Mouse (Mus musculus) cortical plate, adult 2 months (tissue): ENCODE measurements around the gene Gm11237. TPM values are rescaled to one million over a fixed set of nuclear protein-coding genes. Genes with fewer than 3 reads are reported as not detected.
"Not testable (repeated sequence)": the region's sequence is repeated elsewhere in the genome, so short reads cannot be mapped to it uniquely, and the experiment has no call there.

Experiments
- H3K27ac ChIP-seq: fragments of 200-500 bp; 2 replicates; pipeline ENCODE4 v1.5.1; 2012; ENCODE audit warnings: low read length, control low read depth, inconsistent platforms; ENCODE audit not compliant: insufficient read depth
- H3K4me1 ChIP-seq: fragments of 200-500 bp; 2 replicates; pipeline ENCODE4 v1.6.1; 2011; ENCODE audit warnings: low read length; ENCODE audit not compliant: control insufficient read depth, insufficient read depth
- H3K4me3 ChIP-seq: fragments of 200-500 bp; 2 replicates; pipeline ENCODE4 v1.5.1; 2011; ENCODE audit warnings: mild to moderate bottlenecking, low read length, control low read depth; ENCODE audit not compliant: insufficient read depth
- CTCF ChIP-seq: fragments of 200-500 bp; IDR thresholded peaks from 2 replicates; pipeline ENCODE4 v1.5.1; 2011; ENCODE audit warnings: mild to moderate bottlenecking, control low read depth, low read length; ENCODE audit not compliant: insufficient read depth; ENCODE audit errors: extremely low read depth
- POLR2A ChIP-seq: fragments of 200-500 bp; IDR thresholded peaks from 2 replicates; pipeline ENCODE4 v1.6.1; 2011; ENCODE audit warnings: mild to moderate bottlenecking, low read length, control low read depth; ENCODE audit not compliant: insufficient read depth; ENCODE audit errors: extremely low read depth
- polyA plus RNA-seq: library from polyadenylated mRNA; depleted of rRNA; stranded (reverse); fragments of >200 nt; gene quantifications from 2 replicates; pipeline ENCODE4 v1.2.3, GENCODE M21; 2012; rRNA removed

Gene Gm11237
- polyA plus RNA-seq: not detected in 2 replicates

GRCm38 (mm10) chr4:73622684-73623083, at the start of gene Gm11237:
Gene Gm11237, plus strand, starts transcription at chr4:73622984.
- not testable (repeated sequence) for H3K4me1 ChIP-seq, H3K27ac ChIP-seq, H3K4me3 ChIP-seq

- no peak overlapping the region for H3K4me3 ChIP-seq
These were observed 23.5 kb upstream of the Gm11237 start for GRCm38 (mm10) chr4:73599248-73599647.

GRCm38 (mm10) chr4:73607581-73607980, 15.2 kb upstream of the Gm11237 start, which contains the start of gene Gm11238:
Gene Gm11238, plus strand, starts transcription at chr4:73607881.
- not testable (repeated sequence) for H3K4me1 ChIP-seq, H3K4me3 ChIP-seq, H3K27ac ChIP-seq

More at GRCm38 (mm10) chr4:73599248-73599647, 23.5 kb upstream of the Gm11237 start:
- no peak overlapping the region for H3K27ac ChIP-seq
- TF ChIP-seq CTCF: peak; percentile 68; the same call in 1 of the 2 replicates
- no peak for TF ChIP-seq POLR2A
- no peaks in the 10 kb centered on the region for H3K4me1 ChIP-seq

- not testable (repeated sequence) for H3K27ac ChIP-seq, H3K4me3 ChIP-seq, H3K4me1 ChIP-seq
These were observed 15.0 kb downstream of the Gm11237 start, which contains the start of gene Gm11236 for GRCm38 (mm10) chr4:73637821-73638220. Gene Gm11236, plus strand, starts transcription at chr4:73638121.

- H3K4me3 ChIP-seq, H3K27ac ChIP-seq, H3K4me1 ChIP-seq: not testable (repeated sequence)
These were observed 39.1 kb downstream of the Gm11237 start for GRCm38 (mm10) chr4:73661864-73662263.

GRCm38 (mm10) chr4:73668054-73668453, 45.3 kb downstream of the Gm11237 start, which contains the start of gene Gm11239:
Gene Gm11239, plus strand, starts transcription at chr4:73668354.
- H3K27ac ChIP-seq, H3K4me1 ChIP-seq, H3K4me3 ChIP-seq: not testable (repeated sequence)

Other genes with a start within 250 kb of the Gm11237 start
- gene Gm11487, start 217.9 kb upstream of the Gm11237 start, polyA plus RNA-seq: not detected in 2 replicates
- gene Gm11238, start 15.1 kb upstream of the Gm11237 start, polyA plus RNA-seq: not detected in 2 replicates
- gene Gm11236, start 15.1 kb downstream of the Gm11237 start, polyA plus RNA-seq: not detected in 2 replicates
- not detected in 2 replicates for gene Gm11239, start 45.4 kb downstream of the Gm11237 start, polyA plus RNA-seq
- not detected in 2 replicates for gene Gm428, start 60.5 kb downstream of the Gm11237 start, polyA plus RNA-seq
- 0.06 TPM in 1 of 2 replicates, not detected in the other for gene Rasef, start 168.0 kb downstream of the Gm11237 start, polyA plus RNA-seq